Mouse (Mus musculus) megakaryocyte, embryonic 14.5 days (primary cell): ENCODE measurements at regions not wholly inside any gene's neighbourhood (a gene's known extent, or its start where the extent isn't known, plus 50 kb on each side); places are given as distances from the start of the nearest gene placed in this dataset.

Experiments used
- H3K27me3 ChIP-seq: replicated peaks from 2 replicates; pipeline ENCODE3; 2012; ENCODE audit warnings: inconsistent platforms
- H3K36me3 ChIP-seq: replicated peaks from 2 replicates; pipeline ENCODE3; 2012; ENCODE audit warnings: low read length, inconsistent platforms, mixed read lengths
- H3K4me1 ChIP-seq: 2 replicates; pipeline ENCODE4 v1.6.1; 2012; ENCODE audit warnings: inconsistent platforms
- H3K4me3 ChIP-seq: replicated peaks from 2 replicates; pipeline ENCODE3; 2012; ENCODE audit warnings: moderate library complexity, mild to moderate bottlenecking, inconsistent platforms
- H3K9me3 ChIP-seq: 2 replicates; pipeline ENCODE4 v1.6.1; 2012; ENCODE audit warnings: inconsistent platforms
- FLI1 ChIP-seq: IDR thresholded peaks from 2 replicates; pipeline ENCODE4 v1.6.1; 2012; ENCODE audit warnings: low read length, inconsistent platforms, mixed read lengths
- GATA1 ChIP-seq: IDR thresholded peaks from 3 replicates; pipeline ENCODE4 v1.6.1; 2012; ENCODE audit warnings: mixed read lengths, low read length, inconsistent platforms, borderline replicate concordance

DNA sequence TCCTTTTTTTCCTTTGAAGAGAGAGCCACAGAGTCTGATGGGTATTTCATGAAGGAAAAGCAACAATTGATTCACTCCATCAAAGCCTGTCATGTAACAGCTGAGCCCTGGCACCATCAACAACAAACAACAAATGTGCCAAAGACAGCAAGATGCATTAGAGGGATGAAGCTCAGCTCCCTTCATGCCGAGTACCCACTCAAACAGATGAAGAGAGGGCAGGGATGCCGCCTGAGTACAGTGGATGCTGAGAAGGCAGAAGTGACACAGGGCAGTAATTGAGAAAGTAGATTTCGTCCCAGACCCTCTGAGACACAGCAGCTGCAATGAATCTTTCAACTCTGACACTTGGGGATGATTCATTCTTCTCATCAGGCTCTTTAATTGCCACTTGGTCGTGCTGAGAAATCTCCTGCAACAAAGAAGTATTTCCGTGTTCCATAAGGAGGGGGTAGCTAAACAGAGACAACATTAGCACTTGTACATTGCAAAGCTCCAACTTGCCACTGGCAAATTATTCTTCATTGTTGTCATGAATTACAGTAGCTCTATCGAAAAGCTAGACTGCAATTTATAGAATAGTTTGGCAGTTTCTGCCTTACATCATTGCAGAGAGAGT is 467.9 kb downstream of the Prim2 start:
- Histone ChIP-seq H3K4me3 (no peak overlapping the region), H3K4me1 (no peaks in the 10 kb centered on the region), H3K9me3 (peaks cover 5% of the 10 kb centered on the region; the same call in 1 of the 2 replicates), H3K36me3 (no peaks in the 10 kb centered on the region), H3K27me3 (no peaks in the 10 kb centered on the region)
- no peak for TF ChIP-seq GATA1
- no peak for TF ChIP-seq FLI1

DNA sequence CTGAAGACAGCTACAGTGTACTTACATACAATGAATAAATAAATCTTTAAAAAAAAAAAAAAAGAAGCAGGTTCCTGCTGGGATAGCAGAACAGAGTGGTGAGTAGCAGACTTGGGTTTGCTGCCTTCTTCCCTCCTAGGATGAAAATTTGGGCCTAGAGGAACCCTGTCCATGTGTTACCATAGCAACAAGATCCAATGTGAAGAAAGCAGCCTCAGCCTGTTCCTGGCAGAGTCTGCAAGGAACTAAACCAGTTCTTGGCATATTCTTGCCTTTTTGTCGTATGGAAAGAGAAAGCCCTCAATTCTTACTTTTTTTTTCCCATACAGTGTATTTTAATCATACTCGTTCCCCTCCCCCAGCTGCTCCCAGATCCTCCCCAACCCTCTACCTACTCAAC is 474.5 kb downstream of the Prim2 start:
- no peaks in the 10 kb centered on the region for H3K4me1 ChIP-seq
- no peaks in the 10 kb centered on the region for H3K36me3 ChIP-seq
- H3K9me3 ChIP-seq: peaks cover 4% of the 10 kb centered on the region
- TF ChIP-seq FLI1 (no peak), GATA1 (no peak)
- H3K27me3 ChIP-seq: no peaks in the 10 kb centered on the region
- no peak overlapping the region for H3K4me3 ChIP-seq

DNA sequence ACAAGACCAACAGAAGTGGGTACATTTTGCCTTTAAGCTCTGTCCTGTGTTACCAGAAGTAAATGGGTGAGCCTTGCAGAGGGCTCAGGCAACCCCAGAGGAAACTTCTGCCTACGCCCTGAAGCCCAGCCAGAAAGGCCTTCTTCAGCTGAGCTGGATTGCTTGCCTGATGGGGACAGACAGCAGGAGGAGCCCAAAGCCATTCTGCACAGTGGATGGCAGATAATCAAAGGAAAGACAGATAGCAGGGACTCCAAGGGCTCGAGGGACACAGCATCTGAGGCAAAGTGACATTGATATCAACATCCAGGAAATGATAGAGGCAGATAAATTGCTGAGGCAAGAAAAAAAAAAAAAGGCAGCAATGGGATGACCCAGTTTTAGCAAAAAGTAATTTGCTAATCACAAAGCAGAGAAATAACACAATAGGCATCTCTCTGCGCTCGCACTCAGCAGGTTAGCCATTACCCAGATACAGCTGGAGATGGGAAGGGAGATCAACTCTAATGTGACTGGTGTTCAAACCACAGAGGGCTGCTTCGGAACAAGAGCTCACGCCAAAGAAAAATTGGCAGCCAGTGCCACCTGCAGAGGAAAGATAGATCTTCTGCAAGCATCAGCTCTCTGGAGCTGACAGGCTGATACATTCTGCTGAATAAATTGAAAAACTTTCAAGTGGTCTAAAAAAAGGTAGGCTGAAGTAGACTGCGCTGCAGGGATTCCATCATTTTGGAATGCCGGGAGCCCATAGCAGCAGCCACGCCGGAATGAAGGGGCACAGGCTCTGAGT is 494.8 kb downstream of the Prim2 start:
- peaks cover 4% of the 10 kb centered on the region for H3K9me3 ChIP-seq
- no peak overlapping the region for H3K4me3 ChIP-seq
- no peaks in the 10 kb centered on the region for H3K27me3 ChIP-seq
- H3K36me3 ChIP-seq: no peaks in the 10 kb centered on the region
- no peaks in the 10 kb centered on the region for H3K4me1 ChIP-seq
- TF ChIP-seq FLI1: no peak
- TF ChIP-seq GATA1: no peak

DNA sequence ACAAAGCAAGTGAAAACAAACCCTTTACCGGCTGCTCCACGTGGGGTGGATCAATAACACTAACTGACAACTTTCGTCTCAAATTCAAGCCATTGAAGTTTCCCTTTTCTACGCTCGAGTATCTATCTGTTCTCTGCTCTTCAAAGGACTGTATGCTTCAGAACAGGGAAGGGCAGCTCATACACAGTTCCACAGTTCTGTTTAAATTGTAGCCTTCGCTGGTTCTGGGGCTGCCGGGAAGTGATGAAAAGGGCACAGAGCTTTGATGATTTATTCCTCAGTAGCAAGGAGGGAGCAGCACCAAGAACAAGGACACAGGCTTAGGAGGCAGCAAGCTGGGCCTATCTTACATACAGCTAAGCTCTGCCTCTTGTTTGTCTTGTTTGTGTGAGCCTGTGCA is 532.6 kb downstream of the Prim2 start:
- H3K27me3 ChIP-seq: no peaks in the 10 kb centered on the region
- no peaks in the 10 kb centered on the region for H3K36me3 ChIP-seq
- no peak overlapping the region for H3K4me3 ChIP-seq
- no peaks in the 10 kb centered on the region for H3K9me3 ChIP-seq
- H3K4me1 ChIP-seq: no peaks in the 10 kb centered on the region
- no peak for TF ChIP-seq FLI1
- TF ChIP-seq GATA1: no peak

DNA sequence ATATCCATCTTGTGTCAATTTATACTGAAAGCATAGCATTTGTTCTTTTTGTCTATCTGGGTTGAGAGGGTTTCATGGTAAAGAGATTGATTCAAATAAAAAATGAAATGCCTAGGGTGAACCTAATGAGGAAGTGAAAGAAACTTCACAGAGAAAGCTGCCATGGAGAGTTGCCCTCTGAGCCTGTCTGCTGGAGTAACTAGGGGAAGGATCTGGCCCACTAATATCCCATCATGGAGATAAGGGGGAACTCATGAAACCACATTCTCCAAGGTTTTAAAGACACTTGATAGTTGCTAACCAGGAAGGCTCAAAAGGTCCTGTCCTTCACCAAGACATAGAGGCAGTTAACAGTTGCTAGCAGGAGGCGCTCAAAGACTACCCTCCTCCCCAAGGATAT is 539.2 kb downstream of the Prim2 start:
- H3K36me3 ChIP-seq: no peaks in the 10 kb centered on the region
- H3K27me3 ChIP-seq: no peaks in the 10 kb centered on the region
- TF ChIP-seq FLI1 (no peak), GATA1 (no peak)

DNA sequence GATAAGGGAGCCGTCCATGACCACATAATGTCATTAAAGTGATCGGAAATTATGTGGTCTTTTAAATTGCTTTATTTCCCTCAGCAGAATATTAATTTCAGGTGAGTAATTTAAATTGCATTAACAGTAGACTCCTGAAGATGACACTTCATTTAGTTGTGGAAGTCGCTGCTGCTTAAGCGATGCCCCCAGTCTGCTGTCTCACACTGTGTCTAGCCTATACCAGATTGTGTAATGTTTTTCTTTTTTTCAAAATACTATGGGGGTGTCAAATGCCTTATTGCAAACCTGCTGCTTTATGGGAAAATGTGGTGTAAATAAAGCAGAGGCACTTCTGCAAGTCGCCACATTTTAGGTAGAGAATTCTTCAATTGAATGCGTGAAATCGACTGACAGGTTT is 544.5 kb downstream of the Prim2 start:
- TF ChIP-seq FLI1: no peak
- no peak for TF ChIP-seq GATA1
- Histone ChIP-seq H3K4me1 (no peaks in the 10 kb centered on the region), H3K9me3 (no peaks in the 10 kb centered on the region), H3K4me3 (no peak overlapping the region), H3K36me3 (no peaks in the 10 kb centered on the region), H3K27me3 (no peaks in the 10 kb centered on the region)

More for the DNA sequence above, 539.2 kb downstream of the Prim2 start:
- Histone ChIP-seq H3K4me1 (no peaks in the 10 kb centered on the region), H3K9me3 (no peaks in the 10 kb centered on the region), H3K4me3 (no peak overlapping the region)

DNA sequence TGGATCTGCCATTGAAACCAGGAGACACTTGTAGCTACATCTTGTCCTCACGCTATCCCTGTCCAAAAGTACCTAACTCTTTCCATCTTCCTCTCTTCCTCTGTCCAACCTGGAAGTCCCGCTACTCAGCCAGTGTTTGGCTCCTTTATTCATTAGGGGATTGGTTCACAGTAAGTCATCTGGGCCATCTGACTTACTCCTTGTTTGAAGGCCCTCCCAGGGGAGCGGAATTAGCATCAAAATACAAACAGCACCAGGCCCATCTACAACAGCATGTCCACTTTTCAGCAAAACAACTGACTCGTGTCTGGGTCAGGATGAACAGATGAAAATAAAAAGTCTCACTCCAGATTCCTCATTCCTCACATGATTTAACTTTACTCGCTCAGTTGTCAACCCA is 559.2 kb upstream of the Gm5415 start:
- H3K4me3 ChIP-seq: no peak overlapping the region
- H3K9me3 ChIP-seq: peaks cover 34% of the 10 kb centered on the region
- TF ChIP-seq GATA1 (no peak), FLI1 (no peak)
- no peaks in the 10 kb centered on the region for H3K36me3 ChIP-seq
- H3K27me3 ChIP-seq: no peaks in the 10 kb centered on the region
- H3K4me1 ChIP-seq: no peaks in the 10 kb centered on the region

DNA sequence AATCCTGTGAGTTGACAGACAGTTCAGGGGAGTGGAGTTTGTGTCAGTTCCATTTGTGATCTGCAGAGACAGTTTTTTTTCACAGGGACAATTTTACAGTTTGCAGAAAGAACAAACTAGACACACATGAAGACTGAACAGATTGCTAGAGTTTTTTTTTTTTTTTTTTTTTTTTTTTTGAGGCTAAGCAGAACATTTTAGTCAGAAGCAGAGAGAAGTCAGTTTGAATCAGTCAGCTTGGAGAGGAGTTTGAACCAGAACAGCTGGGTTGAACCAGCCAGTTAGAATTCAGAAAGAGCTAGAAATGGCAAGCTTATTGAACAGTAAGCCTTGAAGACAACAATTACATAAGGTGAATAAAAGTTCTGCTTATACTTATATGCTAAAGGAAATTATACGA is 557.2 kb upstream of the Gm5415 start:
- TF ChIP-seq GATA1 (no peak), FLI1 (no peak)
- no peaks in the 10 kb centered on the region for H3K4me1 ChIP-seq

DNA sequence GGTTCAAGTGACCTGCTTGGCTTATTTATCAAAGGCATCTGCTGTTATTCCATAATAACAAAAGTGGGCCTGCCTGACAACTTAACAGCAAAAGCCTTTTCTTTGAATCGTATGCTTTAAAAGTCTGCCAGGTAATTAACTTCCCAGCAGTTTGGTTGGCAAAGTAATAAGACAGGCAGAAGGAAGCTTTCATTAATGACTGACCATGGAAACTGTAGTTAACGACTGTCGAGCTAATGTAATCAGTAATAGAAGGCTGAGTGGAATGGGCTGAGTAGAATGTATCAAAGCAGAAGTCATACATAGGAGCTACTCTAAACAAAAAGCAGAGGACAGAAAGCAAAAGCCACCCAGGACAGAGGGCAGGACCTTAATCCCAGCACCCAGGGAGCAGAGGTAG is 551.0 kb upstream of the Gm5415 start:
- peaks cover 12% of the 10 kb centered on the region for H3K9me3 ChIP-seq
- no peaks in the 10 kb centered on the region for H3K4me1 ChIP-seq
- TF ChIP-seq FLI1 (no peak), GATA1 (no peak)
- H3K36me3 ChIP-seq: no peaks in the 10 kb centered on the region
- no peaks in the 10 kb centered on the region for H3K27me3 ChIP-seq
- no peak overlapping the region for H3K4me3 ChIP-seq

More for the DNA sequence above, 557.2 kb upstream of the Gm5415 start:
- no peaks in the 10 kb centered on the region for H3K36me3 ChIP-seq
- H3K4me3 ChIP-seq: no peak overlapping the region
- H3K9me3 ChIP-seq: peaks cover 31% of the 10 kb centered on the region
- no peaks in the 10 kb centered on the region for H3K27me3 ChIP-seq

DNA sequence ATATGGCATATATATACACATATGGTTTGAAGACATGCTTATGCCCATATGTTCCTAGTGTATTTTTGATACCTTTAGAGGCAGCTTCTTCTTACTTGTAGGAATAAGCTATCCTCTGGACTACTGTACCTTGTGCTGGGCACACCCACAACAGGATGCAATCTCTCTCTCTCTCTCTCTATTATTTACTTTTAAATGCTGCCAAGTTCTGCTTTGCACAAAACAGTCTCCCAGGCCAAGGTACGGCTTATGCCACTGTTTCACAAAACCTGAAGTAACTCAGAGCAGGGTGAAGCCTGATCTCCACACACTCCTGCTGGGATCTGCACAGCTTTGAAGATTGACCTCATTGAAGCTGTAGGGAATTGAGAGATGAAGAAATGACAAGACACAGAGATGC is 549.8 kb upstream of the Gm5415 start:
- Histone ChIP-seq H3K4me1 (no peaks in the 10 kb centered on the region), H3K4me3 (no peak overlapping the region), H3K9me3 (peaks cover 6% of the 10 kb centered on the region; the same call in 1 of the 2 replicates), H3K36me3 (no peaks in the 10 kb centered on the region), H3K27me3 (no peaks in the 10 kb centered on the region)
- no peak for TF ChIP-seq GATA1
- TF ChIP-seq FLI1: no peak
